Mouse (Mus musculus): Measurements from ENCODE around the gene Fam187b. TPM values are rescaled to one million over a fixed set of nuclear protein-coding genes. Genes with fewer than 3 reads are reported as not detected.

Fam187b gene
- total RNA-seq, 2 experiments from 2014 or later, result 0.18 to 0.21 TPM

GRCm38 (mm10) chr7:30993986-30994385, 20.4 kb downstream of the Fam187b start:
- intact Hi-C loops (cut with DNase I), result no loop called here
- DNase-seq (ENCODE audit: extremely low spot score in 1 of 2, low spot score in 2 of 2), result no peak

DNA sequence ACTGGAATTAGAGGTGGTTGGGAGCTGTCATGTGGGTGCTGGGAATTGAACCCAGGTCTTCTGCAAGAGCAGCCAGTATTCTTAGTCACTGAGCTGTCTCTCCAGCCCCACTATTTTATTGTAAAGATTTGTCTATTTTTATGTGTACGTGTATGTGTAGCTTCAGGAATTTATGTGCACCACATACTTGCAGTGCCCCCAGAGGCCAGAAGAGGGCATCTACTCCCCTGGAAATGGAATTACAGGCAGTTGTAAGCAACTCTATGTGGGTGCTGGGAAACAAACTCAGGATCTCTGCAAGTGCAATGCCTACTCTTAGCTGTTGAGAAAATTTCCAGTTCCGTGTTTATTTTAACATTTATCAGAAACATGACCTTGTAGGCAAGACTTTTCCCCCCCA, 22.9 kb downstream of the Fam187b start:
- intact Hi-C loops (cut with DNase I), result no loop called here
- DNase-seq (ENCODE audit: extremely low spot score in 1 of 2, low spot score in 2 of 2), result no peak

- intact Hi-C loops (cut with DNase I), result no loop called here
- DNase-seq (ENCODE audit: extremely low spot score in 1 of 2, low spot score in 2 of 2), result peak; percentile 35 to 88
These were observed 27.0 kb downstream of the Fam187b start for GRCm38 (mm10) chr7:31000505-31001020.

- DNase-seq (ENCODE audit: extremely low spot score in 1 of 2, low spot score in 2 of 2), result peak in 1 of 2 experiments; percentile 50
- intact Hi-C loops (cut with DNase I), result no loop called here
These were observed 29.1 kb downstream of the Fam187b start for GRCm38 (mm10) chr7:31002650-31003049.

DNA sequence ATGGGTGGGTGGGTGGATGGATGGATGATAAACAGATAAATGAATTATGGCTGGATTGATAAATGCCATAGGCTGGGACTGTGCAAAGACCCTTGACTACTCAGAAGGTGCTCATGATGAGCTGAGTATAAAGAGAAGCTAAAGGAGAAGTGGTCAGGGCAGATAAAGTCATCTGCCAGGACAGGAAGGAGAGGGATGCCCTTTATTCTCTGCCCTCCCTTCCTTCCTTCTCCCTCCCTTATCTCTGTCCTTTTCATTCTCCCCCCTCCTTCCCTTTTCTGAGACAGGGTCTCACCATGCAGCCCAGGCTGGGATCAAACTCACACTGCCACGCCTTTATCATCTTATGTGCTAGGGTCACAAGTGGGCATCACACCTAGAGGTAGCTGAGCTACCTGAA, 34.2 kb downstream of the Fam187b start:
- intact Hi-C loops (cut with DNase I), result no loop called here
- DNase-seq (ENCODE audit: extremely low spot score in 1 of 2, low spot score in 2 of 2), result no peak

DNA sequence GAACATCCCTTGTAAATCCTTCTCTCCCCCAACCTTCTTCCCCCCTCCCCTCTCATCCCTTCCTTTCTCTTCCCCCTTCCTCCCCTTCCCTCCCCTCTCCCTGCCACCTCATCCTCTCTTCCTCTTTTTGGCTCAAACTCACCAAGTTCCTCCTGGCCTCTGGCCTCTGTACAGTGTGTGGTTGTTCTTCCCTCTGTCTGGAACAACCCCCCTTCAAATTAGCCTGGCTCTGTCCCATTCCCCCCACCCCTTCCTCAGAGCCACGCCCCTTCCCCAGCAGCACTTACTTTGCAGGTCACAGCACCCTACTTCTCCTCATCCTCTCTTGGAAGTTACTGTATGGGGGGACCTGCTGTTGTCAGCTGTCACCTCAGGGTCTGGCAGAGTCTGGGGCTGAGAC, 34.6 kb downstream of the Fam187b start:
- intact Hi-C loops (cut with DNase I), result no loop called here

DNA sequence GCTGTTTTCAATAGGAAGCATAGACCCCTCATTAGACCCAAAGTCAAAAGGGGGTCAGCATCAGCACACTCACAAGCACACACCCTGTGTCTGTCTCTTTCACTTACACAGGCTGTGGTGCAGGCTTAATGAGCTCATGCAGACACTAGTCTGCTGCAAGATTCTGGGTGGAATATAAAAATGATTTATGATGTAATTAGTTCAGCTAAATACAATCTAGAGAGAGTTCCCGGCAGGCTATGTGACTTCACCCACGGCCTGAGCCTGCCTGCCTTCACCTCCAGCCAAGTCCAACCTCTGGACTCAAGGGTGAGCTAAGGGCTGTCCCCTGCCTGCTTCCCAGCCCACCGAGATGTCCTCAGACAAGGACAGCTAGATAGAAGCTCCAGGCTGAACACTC, 35.3 kb downstream of the Fam187b start:
- DNase-seq (ENCODE audit: extremely low spot score in 1 of 2, low spot score in 2 of 2), result no peak
- intact Hi-C loops (cut with DNase I), result no loop called here

More for the DNA sequence above, 34.6 kb downstream of the Fam187b start:
- DNase-seq (ENCODE audit: extremely low spot score in 1 of 2, low spot score in 2 of 2), result no peak

DNA sequence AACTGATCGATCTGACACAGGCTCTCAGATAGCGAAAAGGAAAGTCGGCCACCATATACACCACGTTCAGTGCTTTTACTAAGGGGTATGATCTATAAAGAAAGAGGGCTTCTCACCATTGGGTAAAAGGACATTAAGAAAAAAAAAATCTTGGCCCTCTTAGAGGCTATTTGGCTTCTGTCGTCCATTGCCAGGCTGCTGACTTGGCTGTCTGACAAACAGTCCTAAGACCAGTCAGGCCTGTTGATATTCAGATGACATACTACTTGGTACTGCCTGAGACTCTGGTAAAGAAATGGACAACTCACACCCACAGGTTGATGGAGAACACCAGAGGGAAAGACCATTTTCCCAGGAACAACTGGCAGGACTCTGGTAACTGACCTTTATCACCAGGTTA, 39.4 kb downstream of the Fam187b start:
- intact Hi-C loops (cut with DNase I), result no loop called here
- no peak for DNase-seq (ENCODE audit: extremely low spot score in 1 of 2, low spot score in 2 of 2)

DNA sequence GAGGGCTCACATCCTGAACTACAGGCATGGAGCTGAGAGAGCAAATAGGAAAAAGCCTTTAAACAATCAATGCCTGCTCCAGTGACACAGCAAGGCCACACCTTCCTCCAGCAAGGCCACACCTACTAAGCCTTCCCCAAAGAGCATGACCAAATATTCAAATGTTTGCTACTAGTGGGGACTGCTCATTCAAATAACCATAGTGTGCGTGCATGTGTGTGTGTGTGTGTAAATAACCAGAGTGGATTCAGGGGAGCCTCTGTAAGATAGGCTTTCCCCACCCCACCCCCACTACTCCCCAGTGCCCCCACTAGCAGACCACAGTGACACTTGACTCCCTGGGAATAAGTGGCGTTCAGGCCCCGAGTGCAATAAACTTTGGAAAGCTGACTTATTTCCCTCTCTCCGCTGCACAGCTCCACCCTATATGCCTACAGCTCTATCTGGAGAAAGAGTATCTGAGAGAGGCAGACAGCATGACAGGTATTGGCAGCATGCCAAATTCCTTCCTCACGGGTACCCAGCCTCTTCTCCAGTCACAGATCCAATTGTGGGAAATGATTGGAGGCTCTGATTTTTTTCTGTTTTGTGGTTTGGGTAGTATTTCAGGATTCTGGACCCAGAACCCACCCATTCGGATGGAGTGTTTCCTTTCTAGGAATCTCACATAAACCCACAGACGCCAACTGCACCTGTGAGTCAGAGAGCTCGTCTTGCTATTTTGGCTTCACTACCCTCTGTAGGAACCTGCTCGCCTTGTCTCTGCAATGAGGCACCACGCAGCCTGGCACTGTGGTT, 43.7 kb downstream of the Fam187b start:
- intact Hi-C loops (cut with DNase I), result loop anchor here (5.0 kb wide), 1 partner anchor 40 kb away; no protein-coding TSS in a partner anchor
- DNase-seq (ENCODE audit: extremely low spot score in 1 of 2, low spot score in 2 of 2), result peak; percentile 47 to 52

DNA sequence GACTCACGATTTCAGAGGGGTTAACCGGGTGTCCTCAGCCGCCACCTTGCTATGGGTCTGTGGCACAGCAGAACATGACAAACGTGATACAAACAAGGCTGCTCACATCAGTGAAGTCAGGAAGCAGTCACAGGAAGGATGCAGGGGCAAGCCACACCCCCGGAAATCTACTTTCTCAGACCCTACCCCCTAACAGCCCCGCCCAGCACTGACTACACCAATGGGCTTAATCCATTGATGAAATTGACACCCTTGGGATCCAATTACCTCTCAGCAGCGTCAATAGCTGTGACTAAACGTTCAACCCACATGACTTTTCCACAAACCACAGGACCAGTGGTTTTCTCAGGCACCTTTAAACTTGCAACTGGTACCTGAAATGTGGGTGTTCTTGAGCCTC, 55.0 kb downstream of the Fam187b start:
- DNase-seq (ENCODE audit: extremely low spot score in 1 of 2, low spot score in 2 of 2), result no peak
- intact Hi-C loops (cut with DNase I), result no loop called here

GRCm38 (mm10) chr7:31030717-31031116, 57.1 kb downstream of the Fam187b start:
- DNase-seq (ENCODE audit: extremely low spot score in 1 of 2, low spot score in 2 of 2), result no peak
- intact Hi-C loops (cut with DNase I), result no loop called here

DNA sequence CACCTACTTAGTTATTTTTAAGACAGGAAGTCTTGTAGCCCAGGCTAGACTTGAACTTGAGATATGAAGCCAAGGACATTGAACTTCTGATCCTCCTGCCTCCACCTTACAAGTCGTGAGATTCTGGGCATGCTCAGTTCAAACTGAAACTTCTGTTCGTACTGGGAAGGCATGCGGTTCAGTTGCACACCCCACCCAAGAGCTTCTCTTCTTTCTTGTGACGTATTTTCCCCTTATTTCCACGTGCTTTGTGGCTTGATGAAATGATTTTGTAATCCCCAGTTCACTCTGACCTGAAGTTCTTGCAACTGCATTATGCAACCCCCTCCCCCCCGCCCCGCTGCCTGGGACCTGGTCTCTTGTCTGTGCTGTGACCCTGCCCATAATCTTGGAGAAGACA, 58.1 kb downstream of the Fam187b start:
- intact Hi-C loops (cut with DNase I), result no loop called here

GRCm38 (mm10) chr7:31033409-31034165, 60.0 kb downstream of the Fam187b start:
- DNase-seq (ENCODE audit: extremely low spot score in 1 of 2, low spot score in 2 of 2), result no peak
- intact Hi-C loops (cut with DNase I), result no loop called here

More for the DNA sequence above, 58.1 kb downstream of the Fam187b start:
- no peak for DNase-seq (ENCODE audit: extremely low spot score in 1 of 2, low spot score in 2 of 2)

- peak in 1 of 2 experiments; percentile 55 for DNase-seq (ENCODE audit: extremely low spot score in 1 of 2, low spot score in 2 of 2)
- intact Hi-C loops (cut with DNase I), result no loop called here
These were observed 61.2 kb downstream of the Fam187b start for GRCm38 (mm10) chr7:31034789-31035188.

DNA sequence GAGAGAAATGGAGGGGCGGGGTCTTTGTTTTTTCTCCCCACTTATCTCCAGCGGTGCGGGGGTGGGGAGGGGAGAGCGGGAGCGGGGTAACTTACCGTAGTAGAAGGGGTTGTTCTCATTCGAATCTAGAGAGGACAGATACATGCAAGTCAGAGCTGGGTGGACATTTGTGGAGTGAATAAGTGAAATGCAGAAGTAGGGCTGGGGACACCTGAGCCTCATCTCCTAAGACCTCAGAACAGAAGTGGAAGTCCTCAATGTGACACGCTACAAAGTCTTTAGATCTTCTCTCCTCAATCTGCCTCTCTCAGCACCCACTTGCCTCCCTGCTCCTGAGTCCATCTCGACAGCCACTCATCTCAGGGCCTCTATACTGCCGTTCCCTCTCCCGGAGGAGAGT, 61.7 kb downstream of the Fam187b start:
- intact Hi-C loops (cut with DNase I), result no loop called here
- DNase-seq (ENCODE audit: extremely low spot score in 1 of 2, low spot score in 2 of 2), result no peak

- DNase-seq (ENCODE audit: extremely low spot score in 1 of 2, low spot score in 2 of 2), result no peak
- intact Hi-C loops (cut with DNase I), result no loop called here
These were observed 63.3 kb downstream of the Fam187b start for GRCm38 (mm10) chr7:31036917-31037316.

DNA sequence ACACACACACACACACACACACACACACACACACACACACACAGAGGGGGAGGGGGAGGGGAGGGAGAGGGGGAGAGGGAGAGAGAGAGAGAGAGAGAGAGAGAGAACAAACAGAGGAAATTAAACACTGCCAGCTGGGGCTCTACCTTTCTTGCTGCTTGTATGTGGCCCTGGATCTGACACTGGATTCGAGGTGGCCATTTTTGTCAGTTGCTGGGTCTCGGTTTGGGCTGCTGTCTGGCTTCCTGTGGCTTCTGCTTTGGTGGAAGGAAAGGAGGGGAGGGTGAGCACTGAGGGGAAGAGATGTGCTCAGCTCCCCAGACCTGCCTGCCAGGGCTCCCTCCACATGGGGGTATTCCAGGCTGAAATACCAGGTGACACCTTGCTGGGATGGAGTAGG, 64.1 kb downstream of the Fam187b start:
- no peak for DNase-seq (ENCODE audit: extremely low spot score in 1 of 2, low spot score in 2 of 2)
- intact Hi-C loops (cut with DNase I), result no loop called here

- intact Hi-C loops (cut with DNase I), result no loop called here
- DNase-seq (ENCODE audit: extremely low spot score in 1 of 2, low spot score in 2 of 2), result no peak
These were observed 65.4 kb downstream of the Fam187b start for GRCm38 (mm10) chr7:31039011-31039410.

Data from left cerebral cortex, postnatal 10 days (tissue).